Mouse (Mus musculus) frontal cortex, postnatal 10 days (tissue): ENCODE measurements around the gene Cfap300.

Experiments
- DNase-seq, 2 experiments: peaks; one replicate each; pipeline ENCODE4 v3.0.0; 2022; ENCODE audit warnings: low spot score in 2 of 2, mixed read lengths in 1 of 2

Gene Cfap300

DNA sequence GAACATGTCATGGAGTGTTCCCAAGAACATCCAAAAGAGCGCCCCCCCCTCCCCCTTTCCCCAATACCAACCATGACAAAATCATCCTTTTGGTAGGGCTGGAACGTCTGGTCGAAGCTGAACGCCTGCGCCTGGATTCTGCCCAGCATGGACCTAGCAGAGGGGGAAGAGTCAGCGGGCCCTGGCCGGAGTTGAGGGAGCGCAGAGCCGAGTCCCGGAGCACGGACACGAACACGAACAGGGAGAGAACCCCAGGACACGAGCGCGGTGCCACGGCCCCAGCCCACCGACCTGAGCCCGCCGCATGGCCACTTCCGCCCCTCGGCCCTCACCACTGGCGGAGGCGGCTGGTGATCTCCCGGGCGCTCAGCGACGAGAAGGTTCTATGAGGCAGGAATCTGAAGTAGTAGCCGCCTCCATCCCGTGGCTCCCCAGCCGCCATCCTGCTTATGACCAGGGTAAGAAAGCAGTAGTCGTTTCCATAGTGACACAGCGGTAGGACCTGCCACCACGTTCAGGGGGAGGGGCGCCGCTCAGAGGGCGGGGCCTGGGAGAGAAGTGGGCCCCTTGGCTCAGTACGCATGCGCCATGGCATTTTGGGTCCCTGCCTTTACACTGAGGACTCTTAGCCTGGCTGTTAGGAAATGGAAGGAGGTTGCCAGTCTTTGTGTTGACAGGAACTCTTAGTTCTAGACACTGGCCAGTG, at the start of gene Cfap300:
Cfap300 (minus strand) TSS at position 486 of the 706 bp plus-strand sequence.
- peak; percentile 95 to 97 for DNase-seq

DNA sequence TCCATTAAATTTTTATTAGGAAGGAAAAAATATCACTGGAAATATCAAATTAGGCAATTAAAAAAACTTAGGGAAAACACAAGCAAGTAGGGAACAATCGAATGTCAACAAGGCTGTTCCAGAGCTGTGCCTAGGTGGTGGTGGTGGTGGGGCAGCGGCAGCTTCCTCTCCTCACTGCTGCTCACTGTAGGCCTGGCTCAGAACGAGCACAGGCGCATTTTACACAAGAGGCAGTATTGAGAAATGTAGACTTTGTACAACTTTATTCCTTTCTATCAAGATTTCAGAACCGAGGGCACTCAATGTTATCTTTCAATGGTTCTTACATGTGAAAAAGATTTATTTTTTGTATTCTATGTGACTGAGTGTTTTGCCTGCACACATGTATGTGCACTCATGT, 36.3 kb upstream of the Cfap300 start:
- no peak for DNase-seq

DNA sequence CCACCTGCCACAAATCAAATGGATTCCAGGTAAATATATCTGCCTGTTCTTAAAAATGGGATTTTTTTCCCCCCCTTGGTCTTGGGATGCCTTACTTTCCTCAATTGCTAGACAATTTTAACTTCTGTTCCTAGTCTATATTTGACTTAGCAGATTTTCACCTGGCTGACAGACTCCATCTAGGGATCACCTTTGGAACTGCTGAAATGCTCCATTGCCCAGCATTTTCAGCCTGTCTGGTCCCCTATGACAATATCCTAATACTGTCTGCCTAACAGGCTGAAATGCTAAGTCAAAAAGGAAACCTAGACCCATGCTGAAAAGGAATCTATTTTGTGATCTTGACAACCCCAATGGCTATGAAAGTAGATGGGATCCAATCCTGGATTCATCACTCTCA, 31.7 kb upstream of the Cfap300 start:
- DNase-seq, result no peak

DNA sequence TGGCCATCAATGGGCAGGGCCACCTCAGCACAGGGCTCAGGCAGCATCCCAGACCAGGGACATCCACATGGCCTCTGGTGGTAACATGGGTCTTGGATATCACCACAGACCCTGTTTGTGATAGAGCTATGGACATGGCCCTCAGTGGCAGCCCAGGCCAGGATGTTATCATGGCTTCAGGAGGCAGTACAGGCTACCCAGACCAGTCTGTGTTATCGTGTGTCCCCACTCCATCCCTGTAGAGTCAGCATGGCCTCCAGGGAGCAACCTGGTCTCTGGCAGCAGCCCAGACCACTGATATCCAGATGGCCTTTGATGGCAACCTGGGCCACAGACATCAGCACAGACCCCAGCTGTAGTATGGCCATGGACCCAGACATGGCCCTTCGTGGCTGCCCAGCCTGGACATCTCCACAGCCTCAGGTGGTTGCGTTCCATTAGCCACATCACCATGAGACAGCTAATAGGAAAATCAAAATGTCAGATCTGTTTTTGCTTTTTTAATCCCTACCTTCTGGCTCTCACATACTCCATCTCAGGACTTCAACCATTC, 30.7 kb upstream of the Cfap300 start:
- DNase-seq, result no peak

DNA sequence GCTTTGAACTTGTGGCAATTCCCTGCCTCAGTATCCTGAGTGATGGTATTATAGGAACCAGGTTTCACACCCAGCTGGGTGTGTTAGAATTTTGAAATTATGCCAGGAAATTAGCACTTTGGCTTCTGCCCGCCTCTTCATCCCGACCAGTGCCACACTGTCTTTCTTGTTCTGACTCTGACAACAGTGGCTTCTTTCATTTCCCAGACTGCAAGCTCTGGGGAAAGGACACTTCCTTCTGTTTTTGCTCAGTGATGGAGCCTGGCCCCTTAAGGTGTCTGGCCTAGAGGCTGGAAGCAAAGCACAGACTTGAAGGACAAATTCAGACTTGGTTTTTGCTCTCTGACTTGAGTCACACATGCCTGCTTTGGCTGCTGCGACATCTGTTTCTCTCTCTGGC, 17.0 kb upstream of the Cfap300 start:
- no peak for DNase-seq

DNA sequence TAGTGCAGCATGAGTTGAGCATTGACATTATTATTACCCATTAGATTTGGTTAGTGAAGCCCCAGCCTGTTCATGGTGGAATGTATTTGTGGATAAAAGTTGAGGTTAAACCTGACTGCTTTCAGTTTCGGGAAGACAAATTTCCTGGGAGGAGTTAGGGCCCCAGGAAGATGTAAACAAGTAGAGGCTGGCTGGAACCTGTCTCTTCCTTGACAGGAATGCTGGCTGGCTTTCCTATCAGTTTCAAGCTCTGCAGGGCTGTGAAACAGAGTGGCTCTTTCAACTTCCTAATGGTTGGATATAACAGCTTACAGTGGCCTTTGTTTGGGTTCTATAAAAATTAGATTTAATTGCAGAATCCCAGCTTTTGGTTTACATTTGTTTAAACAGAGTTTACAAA, 12.2 kb upstream of the Cfap300 start:
- no peak for DNase-seq

DNA sequence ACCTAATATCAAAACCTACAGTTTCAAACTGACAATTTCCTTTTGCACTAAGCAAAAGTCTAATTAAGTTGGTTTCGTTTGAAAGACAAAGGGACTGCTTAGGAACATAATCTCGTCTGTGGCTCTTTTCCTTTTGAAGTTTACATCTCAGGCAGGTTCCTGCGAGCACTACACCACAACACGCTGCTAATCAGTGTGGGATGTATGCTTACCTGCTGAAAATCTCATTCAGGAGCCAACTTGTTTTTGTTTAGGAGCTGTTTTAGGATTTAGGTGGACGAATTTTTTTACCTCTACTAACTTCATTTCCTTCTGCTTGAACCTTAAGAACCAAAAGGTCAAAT, 393 bp upstream of the Cfap300 start:
- DNase-seq, result no peak

DNA sequence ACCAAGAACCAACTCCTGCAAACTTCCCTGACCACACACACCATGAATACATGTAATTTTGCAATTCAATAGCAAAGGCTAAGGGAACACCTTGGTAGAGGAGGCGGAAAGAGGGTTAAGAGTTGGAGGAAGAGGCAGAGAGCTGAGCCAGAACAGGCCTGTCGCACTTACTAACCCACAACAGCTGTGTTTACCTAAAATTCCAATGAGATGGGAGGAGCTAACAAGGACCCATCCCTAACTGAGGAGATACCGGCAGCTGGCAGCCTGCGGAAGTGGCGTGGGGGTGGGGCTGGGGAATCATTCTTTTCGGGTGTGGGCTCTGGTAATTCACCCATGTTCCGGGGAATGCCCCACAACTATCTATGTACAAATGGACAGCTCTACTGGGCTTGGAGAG, 7.1 kb downstream of the Cfap300 start:
- no peak for DNase-seq

DNA sequence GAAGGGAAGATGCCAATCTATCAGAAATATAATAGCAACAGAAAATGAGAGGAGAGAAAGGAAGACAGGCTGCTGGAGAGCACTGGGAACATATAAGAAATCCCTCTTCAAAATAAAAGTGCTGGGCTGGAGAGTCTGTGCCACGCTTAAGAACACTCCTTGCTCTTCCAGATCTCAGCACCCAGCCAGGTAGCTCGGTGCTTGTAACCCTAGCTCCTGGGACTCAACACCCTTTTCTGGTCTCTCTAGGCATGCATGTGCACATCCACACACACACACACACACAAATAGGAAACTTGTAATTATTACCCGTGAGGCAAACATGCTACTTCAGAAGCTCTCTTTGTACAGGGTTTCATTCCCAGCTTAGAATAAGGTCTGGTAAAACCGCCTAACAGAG, 7.5 kb downstream of the Cfap300 start:
- DNase-seq, result no peak

DNA sequence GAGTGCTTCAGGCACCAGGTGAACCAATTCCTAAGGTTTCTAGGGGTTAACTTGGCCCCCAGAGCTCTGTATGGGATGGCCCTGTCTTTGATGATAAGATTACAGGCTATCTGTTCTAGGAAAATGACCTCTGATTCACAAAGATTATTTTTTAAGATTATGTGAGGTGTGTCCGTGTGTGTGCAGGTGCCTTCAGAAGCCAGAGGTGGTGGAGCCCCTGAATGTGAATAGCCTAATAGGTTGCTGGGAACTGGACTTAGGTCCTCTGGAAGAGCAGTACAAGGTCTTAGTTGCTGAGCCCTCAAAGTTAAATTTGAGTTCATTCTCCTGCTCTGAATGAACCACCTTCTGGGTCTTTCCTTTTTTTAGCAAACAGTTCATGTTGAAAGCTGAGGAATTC, 8.5 kb downstream of the Cfap300 start:
- DNase-seq, result no peak

DNA sequence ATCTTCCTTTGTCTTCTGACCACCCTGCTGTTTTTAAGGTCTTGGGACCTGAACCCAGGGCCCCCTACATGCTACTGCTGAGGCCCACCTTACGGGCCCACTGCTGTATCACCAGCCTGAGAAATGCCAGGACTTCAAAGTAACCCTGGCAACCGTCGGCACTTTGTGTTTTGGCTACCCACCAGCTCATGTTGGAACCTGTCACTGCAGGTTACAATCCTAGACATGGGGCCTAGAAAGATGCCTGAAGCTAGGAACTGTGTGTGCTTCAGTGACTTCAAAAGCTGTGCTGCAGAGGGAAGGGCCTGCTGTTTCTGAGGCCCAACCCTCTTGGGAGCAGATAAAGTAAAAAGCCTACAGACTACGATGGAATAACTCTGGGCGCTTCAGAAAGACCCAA, 9.8 kb downstream of the Cfap300 start:
- DNase-seq, result no peak

DNA sequence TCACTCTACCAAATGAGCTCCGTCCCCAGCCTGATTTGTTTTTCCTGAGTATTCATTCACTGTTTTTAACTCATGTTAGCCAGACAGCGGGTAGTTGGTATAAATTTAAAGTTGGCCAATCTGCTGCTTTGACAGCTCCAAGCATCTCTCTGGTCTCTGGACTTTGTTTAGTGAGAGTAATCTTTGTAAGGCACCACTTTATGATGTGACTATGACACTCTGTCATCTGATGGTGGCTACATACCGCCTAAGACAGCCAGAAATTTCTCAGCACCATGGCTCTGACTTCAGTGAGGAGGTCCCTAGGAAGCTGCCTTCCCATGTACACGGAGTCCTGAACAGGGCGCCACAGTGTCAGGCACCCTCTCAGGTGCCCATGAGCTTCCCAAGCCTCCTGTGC, 24.0 kb downstream of the Cfap300 start:
- DNase-seq, result no peak

DNA sequence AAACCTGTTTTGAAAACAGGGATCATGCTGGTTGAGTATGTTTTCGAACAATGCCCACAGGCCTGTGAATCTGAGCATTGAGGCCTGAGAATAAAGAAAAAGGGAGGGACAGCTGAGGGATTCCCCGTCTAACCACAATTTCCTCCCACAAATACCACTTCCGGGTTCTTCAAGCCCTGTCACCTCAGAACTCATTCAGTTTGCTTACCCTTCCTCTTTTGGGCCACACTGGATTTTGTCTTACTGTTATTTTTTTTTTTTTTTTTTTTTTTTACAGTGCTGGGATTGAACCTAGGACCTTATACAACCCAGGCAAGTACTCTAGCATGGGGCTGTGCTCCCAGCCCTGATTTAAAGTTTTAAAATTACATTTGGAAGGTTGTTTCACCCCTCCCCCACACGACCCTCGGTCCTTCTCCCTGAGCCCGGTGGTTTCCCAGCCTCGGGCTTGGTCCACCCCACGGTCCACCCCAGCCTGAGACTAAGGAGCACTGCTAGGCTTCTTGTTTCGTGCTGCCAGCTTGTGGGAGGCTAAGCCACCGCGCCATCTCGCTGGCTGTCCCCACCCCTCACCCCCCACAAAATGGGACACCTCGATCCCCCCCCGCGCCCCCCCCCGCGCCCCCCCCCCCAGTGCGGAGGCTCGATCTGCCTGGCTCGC, 25.2 kb downstream of the Cfap300 start:
- DNase-seq, result no peak

DNA sequence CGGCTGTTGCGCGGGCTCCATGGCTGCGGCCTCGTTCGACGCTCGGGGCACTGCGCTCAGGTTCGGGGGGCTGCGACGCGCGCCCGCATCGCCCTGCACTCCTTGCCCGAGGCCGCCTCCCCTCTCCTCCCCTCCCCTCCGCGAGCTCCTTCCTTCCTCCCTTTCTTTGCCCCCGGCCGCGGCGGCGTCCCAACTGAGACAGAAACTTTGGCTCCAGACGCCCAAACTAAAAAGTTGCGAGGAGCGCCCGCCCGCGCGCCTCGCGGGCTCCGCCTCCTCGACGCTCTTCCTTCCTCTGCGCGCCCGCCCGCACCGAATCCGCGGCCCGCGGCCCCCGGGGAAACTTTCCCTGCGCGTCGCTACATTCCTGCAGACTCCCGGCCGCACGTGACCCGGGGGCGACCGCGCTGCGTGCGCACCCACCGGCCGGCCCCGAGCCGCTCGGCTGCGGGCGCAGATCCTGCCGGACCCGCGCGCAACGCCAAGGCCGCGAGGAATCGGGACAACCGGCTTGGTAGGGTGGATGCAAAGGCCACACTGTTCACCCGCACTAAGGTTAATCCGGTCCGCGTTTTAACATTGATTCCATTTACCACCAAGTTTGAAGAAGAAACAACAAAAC, 38.1 kb downstream of the Cfap300 start, which contains the start of gene Yap1:
Yap1 (minus strand) TSS at position 227 of the 622 bp plus-strand sequence.
- peak; percentile 77 to 79 for DNase-seq

DNA sequence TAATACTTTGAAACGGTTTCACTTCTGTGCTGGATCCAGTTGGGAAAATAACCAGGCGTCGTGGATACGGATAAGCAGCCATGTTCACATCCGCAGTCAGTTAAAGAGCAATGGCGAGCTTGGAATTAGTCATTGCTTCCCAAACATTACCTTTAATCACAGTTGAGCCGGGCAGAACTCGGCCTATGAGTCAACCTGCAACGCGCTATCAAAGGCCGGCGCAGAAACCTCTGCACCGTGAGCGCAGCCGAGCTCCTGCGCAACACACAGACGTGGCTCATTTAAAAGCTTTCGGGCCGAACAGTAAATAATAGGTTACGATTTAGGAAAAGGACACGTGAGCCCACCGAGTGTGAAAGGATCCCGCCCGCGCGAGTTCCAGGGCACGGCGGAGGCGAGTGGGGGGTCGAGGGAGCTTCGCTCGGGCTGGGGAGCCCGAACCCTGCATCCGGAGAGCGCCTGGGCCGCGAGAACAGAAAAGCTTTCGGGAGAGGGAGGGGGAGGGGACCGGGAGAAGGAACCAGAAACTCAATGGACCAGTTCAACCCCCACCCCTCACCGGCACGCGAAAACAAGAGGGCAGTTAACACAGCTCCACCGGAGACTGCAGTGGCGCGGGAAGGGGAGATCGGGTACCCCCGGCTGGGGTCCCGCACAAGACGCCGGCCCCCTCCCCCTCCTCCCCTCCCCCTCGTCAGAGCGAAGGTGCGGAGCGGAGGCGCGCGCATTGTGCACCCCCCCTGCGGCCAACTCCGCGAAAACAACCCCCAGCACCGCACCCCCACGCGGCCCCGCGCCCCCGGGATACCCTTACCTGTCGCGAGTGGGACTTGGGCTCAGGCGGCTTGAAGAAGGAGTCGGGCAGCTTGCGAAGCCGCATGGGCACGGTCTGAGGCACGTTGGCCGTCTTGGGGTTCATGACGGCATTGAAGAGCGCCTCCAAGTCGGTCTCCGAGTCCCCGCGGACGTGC, 39.0 kb downstream of the Cfap300 start:
- peak; percentile 13 to 34 for DNase-seq

DNA sequence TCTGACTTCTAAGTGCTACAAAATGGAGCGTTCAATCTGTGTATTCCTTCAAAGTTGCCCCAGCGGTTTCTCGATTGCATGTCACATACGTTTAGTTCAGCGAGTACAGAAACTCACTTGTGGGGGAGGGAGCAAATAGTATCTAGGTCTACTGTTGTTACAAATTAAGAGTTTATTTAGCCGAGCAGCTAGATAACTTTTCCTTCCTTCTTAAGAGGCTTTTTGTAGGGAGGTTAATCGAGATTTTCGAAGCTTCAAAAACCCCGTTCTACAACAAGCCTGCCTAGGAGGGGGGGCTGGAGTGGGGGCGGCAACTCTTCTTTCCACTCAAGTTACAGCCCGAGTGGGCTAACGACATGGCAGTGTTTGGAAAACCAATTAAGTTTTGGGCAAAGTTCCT, 39.8 kb downstream of the Cfap300 start:
- DNase-seq, result no peak

DNA sequence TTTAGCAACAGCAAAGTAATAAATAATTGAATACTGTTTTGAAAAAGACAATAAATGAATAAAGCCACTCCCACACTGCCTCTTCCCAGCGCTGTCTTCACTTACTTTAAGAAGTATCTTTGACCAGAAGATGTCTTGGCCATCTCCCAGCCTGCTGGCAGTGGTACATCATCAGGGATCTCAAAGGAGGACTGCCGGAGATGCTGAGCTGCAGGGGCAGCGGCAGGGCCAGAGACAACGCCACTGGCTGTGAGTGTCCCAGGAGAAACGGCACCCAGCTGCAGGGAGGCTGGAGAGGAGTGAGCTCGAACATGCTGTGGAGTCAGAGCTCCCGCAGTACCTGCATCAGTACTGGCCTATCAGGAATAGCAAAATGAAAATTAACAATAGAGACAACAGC, 41.3 kb downstream of the Cfap300 start:
- no peak for DNase-seq

DNA sequence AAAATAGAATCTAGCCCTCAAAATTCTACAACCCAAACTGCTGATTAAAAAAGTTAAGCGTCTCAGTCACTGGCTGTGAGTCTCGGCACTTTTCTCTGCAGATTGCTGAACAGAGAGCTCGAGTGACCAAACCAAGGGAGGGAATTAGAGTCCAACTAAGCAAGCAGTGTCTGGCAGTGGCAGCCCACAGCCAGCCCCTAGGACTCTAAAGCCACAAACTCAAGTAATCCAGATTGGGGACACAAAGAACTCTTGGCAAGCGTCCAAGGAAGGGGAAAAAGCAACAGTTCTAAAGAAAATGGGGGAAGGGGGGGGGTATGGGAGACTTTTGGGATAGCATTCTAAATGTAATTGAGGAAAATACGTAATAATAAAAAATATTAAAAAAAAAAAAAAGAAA, 48.3 kb downstream of the Cfap300 start:
- DNase-seq, result no peak

DNA sequence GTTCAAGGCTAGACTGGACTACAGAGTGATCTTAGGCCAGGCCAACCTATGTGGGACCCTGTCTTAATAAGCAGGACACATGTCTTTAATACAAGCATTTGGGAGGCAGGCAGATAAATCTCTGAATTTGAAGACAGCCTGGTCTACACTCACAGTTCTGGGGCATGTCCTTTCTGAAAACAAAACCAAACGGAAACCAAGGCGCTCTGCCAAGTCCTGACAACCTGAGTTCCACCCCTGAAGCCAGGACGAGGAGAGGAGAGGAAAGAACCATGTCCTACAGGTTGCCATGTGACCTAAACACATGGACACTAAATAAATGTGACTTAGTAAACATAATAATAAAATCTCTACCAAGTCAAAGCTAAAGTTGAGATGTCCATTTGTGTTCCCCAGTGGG, 50.0 kb downstream of the Cfap300 start:
- no peak for DNase-seq

DNA sequence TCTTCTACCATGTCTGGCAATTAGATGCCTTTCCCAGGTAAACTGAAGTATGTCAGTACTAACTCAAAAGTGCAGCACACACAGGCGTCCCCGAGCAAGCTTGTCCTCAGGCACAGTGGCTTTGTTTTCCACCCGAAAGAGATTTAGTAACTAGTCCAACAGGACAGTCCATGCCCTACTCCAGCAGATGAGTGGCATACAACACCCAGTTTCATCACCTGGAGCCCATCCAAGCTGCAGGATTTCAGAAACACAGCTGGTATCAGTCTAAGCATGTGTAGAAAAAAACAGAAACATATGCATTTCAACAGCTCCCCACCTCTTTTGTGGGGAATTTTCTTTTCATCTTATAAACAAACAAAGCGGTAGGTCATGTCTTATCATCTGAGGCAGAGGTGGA, 51.7 kb downstream of the Cfap300 start:
- DNase-seq, result no peak

DNA sequence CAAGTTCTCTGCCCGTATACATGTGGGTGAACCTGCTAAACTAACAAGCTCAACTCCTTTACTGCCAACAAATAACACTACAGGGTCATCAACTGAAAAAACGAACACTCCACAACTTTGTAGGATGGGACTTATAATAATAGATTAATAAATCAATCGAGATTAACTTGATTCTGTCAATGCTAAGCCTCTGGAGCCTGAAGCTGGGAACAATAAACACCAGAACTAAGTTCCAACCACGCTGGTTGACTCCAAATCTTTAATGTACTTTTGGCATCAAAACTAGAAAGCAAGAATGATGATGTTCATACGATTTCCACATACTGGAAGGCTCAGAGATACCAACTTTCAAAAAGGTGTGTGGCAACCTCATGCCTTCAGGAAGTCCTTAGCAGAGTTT, 55.5 kb downstream of the Cfap300 start:
- no peak for DNase-seq

DNA sequence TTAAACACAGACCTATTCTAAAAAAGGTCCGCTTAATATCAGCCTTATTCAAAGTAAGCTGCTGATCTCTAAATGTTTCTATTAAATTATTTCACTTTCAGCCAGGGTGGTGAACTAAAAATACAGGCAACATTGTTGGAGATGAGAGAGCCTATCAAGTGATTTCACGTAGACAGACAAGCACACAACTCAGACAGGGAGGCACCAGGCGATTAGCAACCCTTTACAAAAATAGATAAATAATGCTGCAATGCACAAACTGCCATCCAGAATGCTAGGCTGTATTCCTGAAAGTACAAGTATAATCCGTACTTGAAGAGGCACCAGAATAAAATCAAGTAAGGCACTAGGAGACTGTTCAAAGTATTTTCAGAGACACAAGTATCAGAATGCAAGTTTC, 58.3 kb downstream of the Cfap300 start:
- DNase-seq, result no peak
